Mouse (Mus musculus): ENCODE data around the gene Nfatc2ip.
A peak's percentile ranks its signal among the peaks of the same experiment; 100 is the strongest.

Nfatc2ip gene

DNA sequence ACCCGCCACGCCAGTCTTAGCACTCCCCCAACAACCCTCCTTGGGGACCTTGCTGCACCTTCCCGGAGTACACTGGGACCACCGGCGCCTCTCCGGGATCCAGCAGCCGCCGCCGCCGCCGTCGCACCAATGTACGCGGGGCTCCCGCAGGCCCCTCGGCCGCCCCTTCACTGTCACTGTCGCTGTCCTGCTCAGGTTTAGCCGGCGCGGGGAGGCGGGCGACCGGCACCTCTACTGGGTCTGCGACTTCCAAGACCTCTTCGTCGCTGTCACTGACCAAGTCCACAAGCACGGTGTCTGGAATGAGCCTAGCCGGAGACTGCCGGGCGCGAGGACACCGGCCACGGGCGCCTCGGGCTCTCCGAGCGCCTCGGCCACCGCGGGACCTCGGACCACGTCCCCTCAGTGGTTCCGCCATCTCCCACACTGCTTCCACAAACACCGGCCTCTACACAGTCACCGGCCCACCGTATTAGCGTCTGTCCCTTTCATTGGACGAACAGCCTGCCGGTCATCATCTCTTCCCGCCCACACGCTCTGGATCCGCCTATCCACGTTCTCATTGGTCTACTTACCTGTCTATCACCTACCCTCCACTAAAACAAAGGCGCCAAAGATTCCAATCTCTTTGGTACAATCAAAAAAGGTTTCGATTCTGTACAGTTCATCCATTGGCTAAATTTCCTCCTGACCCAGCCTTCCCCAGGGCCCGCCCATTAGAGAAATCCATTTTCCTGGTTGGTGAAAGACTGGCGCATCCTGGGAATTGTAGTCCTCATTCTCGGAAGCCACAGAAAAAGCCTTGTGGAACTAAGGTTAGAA lies at the start of gene Nfatc2ip:
Gene Nfatc2ip, minus strand, starts transcription at position 440 of the 822 bp plus-strand sequence.
- peak; percentile 92 to 94 for DNase-seq (ENCODE audit: low spot score in 2 of 2)

DNA sequence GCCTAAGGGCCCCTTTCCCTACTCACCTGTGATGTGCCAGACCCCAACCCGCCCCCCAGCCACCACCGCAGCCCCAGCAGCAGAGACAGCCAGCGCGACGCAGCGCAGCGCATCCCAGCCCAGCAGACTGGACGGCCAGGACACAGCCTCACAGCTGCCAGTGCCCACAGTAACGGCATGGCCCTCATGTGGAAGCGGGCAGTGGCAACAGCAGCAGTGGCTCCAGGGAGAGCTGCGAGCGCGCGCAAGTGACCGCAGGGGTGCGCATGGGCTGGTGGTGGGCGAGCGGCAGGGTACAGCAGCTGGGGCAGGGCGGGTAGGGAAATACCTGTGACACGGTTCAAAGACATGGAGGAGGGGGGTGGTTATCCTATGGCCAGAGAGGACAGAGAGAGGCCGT lies 49.7 kb upstream of the Nfatc2ip start:
- DNase-seq (ENCODE audit: low spot score in 2 of 2): no peak

DNA sequence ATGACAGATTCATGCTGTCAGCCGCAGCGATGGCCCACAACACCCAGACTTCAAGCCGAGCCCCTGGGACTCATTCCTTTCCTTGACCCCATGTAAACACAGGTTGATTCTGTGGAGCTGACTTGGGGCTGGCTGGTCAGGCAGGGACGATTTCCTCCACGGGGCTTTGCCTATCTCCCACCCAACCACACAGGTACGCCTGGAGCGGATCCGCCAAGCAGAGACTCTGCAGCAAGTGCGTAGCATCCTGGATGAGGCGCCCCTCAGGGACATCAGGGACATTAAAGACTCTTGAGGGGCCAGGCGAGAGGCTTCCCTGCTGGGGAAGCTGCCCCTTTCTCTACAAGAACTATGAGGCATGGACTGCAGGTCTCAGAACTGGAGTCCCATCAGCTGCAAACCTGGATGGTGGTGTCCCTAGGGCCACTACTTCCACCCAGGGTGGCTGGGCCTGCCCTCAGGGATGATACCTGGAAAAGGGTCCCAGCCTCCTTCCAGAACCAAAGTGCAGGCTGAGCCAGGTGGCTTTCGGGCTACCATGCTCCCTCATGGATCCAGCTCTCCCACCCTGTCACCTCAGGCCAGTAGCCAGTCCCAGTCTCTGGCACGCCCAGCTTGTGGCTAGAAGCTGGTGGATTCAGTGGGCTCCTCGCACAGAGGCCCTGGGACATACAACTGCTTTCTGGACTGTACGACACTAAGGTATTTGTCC lies 48.7 kb upstream of the Nfatc2ip start:
- no peak for DNase-seq (ENCODE audit: low spot score in 2 of 2)

DNA sequence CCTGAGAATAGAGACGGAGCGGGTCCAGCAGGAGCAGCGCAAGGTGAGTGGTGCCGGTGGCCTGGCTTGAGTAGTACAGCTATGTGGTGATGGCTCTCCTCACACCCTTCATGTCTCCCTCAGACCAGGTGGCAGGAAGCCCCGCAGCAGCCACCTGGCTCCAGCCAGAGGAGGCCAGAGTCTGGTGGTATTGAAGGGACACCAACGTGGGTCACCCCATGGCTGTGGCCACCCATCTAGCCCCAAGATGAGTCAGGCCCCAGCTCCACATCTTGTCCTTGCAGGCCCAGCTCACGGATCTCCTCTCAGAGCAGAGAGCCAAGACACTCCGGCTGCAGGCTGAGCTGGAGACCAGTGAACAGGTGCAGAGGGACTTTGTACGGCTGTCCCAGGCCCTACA lies 48.0 kb upstream of the Nfatc2ip start:
- no peak for DNase-seq (ENCODE audit: low spot score in 2 of 2)

DNA sequence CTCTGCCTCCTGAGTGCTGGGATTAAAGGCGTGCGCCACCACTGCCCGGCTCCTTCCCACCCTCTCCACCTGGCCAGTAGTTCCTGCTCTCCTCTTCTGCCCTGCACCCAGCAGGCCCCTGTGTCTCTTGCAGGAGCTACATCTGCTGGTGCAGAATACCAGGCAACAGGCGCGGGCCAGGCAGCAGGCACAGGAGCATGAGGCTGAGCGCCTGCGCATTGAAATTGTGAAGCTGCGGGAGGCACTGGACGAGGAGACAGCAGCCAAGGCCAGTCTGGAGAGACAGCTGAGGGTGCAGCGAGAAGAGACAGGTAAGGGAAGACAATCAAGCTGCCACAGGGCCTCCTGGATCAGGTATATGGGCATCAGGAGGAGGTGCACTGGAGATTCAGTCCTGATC lies 47.5 kb upstream of the Nfatc2ip start:
- no peak for DNase-seq (ENCODE audit: low spot score in 2 of 2)

DNA sequence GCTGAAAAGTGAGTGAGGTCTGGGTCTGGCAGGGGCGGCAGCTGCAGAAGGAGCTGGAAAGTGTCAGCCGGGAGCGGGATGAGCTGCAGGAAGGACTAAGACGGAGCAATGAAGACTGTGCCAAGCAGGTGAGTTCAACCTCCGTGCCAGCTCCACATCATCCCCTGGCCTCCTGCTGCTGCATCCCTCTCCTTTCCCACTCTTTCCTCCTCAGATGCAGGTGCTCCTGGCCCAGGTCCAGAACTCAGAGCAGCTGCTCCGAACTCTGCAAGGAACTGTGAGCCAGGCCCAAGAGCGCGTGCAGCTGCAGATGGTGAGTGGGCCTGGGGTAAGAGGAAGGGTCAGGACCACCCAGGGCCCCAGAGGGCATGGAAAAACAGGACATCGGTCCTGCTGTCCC lies 43.6 kb upstream of the Nfatc2ip start:
- no peak for DNase-seq (ENCODE audit: low spot score in 2 of 2)

DNA sequence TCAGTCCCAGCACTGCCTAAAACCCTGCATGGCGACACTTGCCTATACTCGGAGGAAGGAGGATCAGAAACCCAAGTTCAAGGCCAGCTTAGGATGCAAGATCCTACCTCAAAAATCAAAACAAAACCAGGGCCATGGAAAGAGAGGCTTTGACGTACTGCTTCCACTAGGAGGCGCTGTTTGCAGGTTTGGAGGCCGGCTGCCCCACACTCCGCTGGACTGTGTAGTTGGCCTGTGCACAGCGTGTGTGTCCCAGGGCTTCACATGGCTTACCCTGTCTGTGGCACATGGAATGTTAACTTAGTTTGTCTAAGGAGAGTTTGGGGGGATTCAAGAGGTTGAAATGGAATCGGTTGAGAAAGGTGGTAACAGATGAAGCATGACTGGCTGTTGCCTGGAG lies 40.3 kb upstream of the Nfatc2ip start:
- peak; percentile 58 to 81 for DNase-seq (ENCODE audit: low spot score in 2 of 2)

DNA sequence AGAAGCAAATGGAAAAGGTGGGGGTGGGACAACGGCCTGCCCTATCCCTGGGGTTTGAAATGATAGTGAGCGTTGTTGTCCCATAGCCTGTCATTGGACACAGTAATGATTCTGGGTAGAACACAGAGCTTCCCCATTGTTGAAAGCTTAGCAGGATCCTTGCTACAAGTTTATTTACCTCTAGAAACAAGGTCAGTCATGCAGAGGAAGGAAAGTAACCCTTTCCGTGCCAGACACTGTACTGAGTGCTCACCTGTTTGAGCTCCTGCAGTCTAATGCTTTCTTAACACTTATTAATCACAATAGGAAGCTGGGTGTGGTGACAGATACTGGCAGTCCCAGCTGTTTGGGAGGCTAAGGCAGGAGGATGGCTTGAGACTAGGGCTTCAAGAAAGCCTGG lies 39.3 kb upstream of the Nfatc2ip start:
- DNase-seq (ENCODE audit: low spot score in 2 of 2): no peak

DNA sequence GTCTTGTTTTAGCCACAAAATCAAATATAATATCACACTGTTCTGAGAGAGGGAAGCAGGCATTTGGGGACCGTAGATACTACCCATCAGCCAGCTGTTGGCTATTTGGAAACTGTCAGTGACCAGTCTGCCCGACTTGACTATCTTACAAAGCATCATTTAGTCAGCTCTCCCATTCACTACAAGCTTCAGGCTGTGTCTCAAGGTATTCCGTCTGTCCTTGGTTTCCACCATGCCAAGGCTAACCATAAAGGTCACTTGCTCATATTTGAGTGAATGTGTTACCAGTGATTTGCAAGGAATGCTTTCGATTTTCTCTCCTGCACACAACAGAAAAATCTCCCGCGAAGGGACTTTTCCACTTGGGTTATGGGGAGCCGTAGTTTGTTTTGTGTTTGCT lies 38.2 kb upstream of the Nfatc2ip start:
- no peak for DNase-seq (ENCODE audit: low spot score in 2 of 2)

DNA sequence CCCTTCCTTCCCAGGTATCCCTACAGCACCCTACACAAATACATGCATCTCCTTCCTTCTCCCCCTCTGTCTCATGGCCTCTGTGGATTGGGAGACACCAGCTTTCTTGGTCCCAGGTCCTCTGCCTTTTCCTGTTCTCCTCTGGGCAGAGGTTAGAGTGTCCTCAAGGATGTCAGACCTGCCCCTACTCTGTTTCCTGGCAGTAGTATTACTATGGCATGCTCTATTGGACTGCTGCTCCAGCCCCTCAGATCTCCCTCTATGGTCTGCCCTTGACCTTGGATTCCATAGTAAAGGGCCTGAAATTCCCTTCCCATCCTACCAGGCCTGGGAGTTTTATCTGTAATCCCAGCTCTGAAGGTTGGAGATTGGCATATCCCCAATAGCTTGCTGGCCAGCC lies 33.6 kb upstream of the Nfatc2ip start:
- no peak for DNase-seq (ENCODE audit: low spot score in 2 of 2)

DNA sequence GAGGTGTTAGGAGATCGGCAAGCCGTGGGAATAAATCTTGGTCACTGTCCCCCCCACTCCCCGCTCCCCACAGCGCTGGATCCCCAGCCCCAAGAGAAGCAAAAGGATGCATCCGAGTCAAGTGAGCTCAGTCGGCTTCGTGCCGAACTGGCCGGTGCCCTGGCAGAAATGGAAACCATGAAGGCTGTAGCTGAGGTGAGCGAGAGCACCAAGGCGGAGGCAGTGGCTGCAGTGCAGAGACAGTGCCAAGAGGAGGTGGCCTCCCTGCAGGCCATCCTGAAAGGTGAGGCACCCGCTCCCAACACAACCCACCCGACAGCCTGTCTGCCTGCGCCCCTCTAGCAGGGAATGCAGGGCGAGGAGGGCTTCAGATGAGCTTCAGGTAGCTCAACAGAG lies 33.0 kb upstream of the Nfatc2ip start:
- DNase-seq (ENCODE audit: low spot score in 2 of 2): no peak

DNA sequence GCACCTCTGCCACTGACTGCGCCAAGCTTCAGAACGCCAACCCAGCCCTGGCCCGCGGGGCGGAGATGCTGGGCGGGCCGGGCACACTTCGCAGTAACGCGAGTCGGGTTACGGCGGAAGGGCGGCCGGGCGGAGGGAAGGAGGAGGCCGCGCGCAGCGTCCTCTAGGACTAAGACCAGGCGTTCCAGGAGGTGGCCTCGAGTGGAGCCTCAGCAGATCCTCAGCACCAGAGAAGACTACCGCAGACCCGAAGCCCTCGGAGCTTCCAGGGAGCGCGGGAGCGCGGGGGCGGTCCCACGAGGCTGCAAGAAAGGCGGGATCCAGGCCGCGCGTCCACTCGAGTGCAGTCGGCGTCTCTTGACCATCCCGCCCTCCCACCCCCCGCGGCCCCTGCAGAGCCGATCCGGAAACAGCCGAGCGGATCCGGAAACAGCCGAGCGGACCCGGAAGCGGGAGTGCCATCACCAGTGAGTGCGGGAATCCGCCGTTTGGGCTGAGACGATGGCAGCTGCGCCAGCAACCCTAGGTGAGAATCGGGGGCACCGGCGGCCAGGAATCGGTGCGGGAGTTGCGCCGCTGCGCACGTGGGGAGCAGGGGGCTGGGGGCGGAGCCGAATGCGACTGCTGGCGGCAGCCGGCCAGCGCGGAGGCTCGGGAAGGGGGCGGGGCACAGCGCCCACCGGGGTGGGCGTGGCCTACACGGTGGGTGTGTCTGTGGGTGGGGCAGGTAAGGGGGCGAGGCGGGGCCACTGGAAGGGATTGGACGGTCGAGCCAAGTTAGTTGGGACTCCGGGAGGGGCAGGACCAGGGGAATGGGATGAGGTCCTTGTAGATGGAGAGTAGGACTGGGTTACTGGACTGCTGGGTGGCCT lies 32.3 kb upstream of the Nfatc2ip start, which contains the start of gene Rabep2:
Gene Rabep2, plus strand, starts transcription at position 129 of the 872 bp plus-strand sequence.
- peak; percentile 84 to 90 for DNase-seq (ENCODE audit: low spot score in 2 of 2)

DNA sequence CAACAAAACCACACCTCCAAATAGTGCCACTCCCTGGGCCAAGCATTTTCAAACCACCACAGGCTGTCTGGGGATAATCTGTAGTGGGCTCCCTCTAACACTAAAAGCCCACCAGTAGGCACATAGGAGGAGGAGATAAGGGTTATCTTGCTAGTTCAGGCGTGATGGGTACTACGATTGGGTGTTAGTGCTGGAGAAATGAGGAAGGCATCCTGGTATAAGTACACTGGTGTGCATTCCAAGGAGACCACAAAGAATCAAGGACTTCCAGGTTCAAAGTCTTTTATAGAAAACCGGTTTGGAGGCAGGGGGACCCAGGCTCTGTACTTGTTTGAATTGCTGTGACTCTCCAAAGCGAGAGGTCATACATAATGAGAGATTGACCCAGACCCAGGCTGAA lies 31.6 kb upstream of the Nfatc2ip start:
- DNase-seq (ENCODE audit: low spot score in 2 of 2): no peak

DNA sequence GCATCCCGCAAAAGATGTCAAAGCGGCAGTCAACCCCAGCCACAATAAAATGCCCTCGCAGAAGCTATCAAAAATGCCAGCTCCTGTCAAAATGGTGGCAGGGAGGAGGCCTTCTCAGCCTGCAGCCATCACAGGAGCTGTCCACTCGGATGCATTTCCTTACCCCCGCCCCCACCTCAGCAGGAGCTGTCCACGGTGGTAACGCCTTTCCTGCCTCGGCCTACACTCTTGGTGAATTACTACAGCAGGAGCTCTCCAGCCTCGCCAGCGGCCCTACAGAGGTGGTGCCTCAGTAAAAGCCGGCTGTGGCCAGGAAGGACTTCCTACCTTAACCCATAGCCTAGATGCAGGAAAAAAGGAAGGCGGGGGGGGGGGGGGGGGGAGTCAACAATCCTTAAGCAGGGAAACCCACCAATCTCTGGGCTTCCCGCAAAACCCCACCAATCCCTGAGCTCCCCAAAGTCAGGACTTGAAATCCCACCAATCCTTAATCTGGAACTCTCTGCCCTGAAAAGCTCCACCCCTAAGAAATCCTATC lies 30.9 kb upstream of the Nfatc2ip start:
- no peak for DNase-seq (ENCODE audit: low spot score in 2 of 2)

DNA sequence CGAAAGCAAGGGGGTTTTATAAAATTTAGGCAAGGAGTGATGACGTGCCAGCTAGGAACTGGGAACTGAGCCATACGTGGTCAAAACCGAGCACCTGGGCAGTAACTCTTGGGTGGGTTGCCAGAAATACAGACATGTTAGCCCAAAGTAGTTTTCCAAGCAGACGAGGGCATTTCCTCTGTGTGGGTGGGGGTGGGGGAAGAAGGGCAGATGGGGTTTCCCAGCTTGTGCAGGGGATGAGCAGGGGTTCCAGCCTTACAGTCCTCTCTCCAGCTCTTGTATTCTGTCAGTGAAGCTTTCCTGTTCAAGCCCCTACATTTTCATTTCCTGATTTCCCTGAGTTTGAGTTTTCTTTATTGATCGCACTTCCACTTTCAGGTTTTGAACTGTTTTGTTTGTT lies 27.6 kb upstream of the Nfatc2ip start:
- no peak for DNase-seq (ENCODE audit: low spot score in 2 of 2)

DNA sequence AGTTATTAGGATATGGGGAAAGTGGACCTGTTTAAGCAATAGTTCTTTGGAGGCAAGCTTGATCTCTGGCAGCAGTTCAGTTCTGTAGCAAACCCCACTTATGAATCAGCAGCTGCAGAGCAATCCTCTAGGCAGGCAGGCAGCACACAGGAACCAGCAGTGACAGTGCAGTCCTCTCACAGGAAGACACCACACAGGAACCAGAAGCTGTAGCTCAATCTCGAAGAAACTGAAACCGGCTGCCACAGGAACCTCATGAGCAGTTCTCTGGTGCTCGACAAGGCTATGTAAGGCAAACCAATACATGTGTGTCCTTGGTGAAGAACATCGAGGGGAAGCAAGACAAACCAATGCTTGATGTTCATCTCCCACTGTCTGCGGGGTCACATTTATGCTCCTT lies 25.2 kb upstream of the Nfatc2ip start:
- peak in 1 of 2 experiments; percentile 46 for DNase-seq (ENCODE audit: low spot score in 2 of 2)

DNA sequence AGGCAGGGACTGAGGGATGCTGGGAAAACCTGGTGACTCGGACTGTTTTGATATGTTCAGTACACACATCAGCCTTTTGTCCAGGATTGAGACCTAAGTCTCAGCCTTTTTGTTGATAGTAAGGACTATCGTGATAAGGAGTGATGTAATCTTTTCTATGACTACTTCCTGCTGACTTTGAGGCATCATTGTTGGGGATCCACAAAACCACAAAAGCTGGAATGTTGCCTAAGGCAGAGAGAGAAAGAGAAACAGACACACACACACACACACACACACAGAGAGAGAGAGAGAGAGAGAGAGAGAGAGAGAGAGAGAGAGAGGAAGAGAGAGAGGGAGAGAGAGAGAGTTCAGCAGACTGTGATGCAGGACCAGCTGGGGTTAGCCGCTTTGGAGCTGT lies 22.0 kb upstream of the Nfatc2ip start:
- DNase-seq (ENCODE audit: low spot score in 2 of 2): no peak

DNA sequence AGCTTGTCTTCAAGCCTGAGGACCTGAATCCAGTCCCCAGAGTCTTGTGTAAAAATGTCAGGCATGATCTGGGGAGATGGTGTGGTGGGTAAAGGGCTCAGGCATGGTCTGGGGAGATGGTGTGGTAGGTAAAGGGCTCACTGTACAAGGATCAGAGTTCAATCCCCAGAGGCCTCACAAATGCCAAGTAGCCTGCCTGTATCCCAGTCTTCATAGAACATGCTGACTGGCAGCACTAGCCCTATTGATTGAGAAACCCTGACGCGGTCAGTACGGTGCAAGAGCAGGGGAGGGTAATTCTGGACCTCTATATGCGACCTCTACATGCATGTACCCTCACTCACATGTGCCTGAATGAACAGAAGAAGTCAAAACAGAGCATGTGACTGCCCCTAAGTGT lies 21.1 kb upstream of the Nfatc2ip start:
- no peak for DNase-seq (ENCODE audit: low spot score in 2 of 2)

DNA sequence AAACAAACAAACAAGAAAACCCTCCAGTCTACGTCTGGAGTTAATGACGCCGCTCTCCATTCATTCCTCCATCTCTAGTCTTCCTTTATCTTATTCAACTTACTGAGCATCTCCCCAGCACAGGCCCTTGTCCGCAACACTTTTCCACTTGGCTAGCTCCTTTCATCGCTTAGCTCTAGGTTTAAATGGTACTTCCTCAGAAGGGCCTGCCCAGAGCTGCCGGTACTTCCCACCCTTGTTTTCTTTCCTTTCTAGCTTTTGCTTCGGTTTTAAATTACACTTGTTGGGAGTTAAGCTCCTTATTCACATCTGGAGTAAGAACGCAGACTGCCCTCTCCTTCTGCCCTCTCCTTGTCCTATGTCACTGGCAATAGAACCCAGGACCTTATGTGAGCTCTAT lies 20.5 kb upstream of the Nfatc2ip start:
- DNase-seq (ENCODE audit: low spot score in 2 of 2): peak in 1 of 2 experiments; percentile 35

DNA sequence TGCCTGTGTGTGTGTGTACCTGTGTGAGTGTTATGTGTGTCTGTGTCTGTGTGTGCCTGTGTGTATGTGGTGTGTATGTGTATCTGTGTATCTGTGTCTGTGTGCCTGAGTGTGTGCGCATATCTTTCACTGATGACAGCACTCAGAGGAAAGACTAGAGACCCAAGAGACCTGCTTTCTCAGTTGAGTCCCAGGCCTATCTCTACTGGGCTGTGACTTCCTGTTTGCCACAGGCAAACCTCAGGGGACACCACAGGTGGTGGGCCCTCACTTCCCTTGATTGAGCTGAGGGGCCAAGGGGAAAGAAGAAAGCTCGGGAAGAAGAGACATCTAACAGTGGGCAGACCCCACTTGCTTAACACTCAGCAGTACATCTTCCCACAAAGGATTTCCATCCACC lies 20.1 kb upstream of the Nfatc2ip start:
- peak in 1 of 2 experiments; percentile 62 for DNase-seq (ENCODE audit: low spot score in 2 of 2)

DNA sequence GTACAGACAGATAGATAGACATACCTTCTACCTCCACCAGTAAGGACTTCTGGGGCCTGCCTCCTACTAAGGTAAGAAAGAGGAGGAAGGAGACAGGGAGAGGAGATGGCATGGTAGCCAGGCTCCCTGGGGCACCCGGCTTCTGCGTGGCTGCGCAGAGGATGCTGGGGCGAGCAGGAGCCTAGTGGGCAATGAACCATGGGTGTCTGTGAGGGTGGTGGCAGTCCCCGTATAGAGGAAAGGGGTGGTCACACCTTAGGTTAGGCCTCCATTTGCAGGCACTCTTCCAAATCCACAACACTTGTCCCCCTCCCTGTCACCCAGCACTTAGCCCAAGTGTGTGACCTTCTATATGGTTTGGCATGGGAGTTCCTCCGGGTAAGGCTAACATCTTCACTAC lies 18.2 kb upstream of the Nfatc2ip start, which contains the start of gene Cd19:
Gene Cd19, minus strand, starts transcription at position 165 of the 400 bp plus-strand sequence.
- peak in 1 of 2 experiments; percentile 65 for DNase-seq (ENCODE audit: low spot score in 2 of 2)

DNA sequence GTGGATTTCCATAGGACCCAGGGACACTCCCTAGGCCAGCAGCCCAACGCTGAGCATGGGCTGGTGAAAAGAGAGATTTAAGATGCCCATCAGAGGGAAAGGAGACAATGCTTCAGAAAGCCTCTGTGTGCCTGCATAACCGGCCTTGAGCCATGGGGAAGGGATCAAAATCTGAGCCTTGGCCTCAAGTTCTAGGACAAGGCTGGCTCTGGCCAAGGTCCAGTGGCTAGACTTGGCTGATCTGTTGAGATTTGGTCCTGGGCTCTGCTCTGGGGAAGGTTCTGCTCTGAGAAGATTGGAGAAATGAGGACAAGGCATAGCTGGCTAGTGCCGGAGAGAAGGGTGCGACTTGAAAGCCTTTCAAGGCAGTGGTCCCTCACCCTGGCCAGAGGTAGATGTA lies 14.5 kb upstream of the Nfatc2ip start:
- DNase-seq (ENCODE audit: low spot score in 2 of 2): no peak

Measured in spleen, postnatal 10 days (tissue).